Mouse (Mus musculus) embryo, embryonic 11 days (tissue): ENCODE results near the gene Mkln1.
A peak's percentile ranks its signal among the peaks of the same experiment; 100 is the strongest.

Experiments
- DNase-seq: peaks from one replicate; pipeline ENCODE4 v3.0.0-alpha.2; 2015

Mkln1 gene

GRCm38 (mm10) chr6:31518338-31518698 lies 119.8 kb downstream of the Mkln1 start:
- DNase-seq = no peak

GRCm38 (mm10) chr6:31519001-31519471 lies 120.5 kb downstream of the Mkln1 start:
- peak; percentile 53 for DNase-seq

GRCm38 (mm10) chr6:31520486-31521215 lies 122.1 kb downstream of the Mkln1 start:
- no peak for DNase-seq

- no peak for DNase-seq
Measured at GRCm38 (mm10) chr6:31521491-31522355, 123.2 kb downstream of the Mkln1 start.

- no peak for DNase-seq
Measured at GRCm38 (mm10) chr6:31522478-31522877, 123.9 kb downstream of the Mkln1 start.

- no peak for DNase-seq
Measured at GRCm38 (mm10) chr6:31523039-31523438, 124.5 kb downstream of the Mkln1 start.

- DNase-seq = no peak
Measured at GRCm38 (mm10) chr6:31523657-31524056, 125.1 kb downstream of the Mkln1 start.

- no peak for DNase-seq
Measured at GRCm38 (mm10) chr6:31524121-31524520, 125.6 kb downstream of the Mkln1 start.

- no peak for DNase-seq
Measured at GRCm38 (mm10) chr6:31524647-31525046, 126.1 kb downstream of the Mkln1 start.

GRCm38 (mm10) chr6:31525231-31525900 lies 126.8 kb downstream of the Mkln1 start:
- peak; percentile 80 for DNase-seq

- no peak for DNase-seq
Measured at GRCm38 (mm10) chr6:31526929-31527328, 128.4 kb downstream of the Mkln1 start.

- DNase-seq = peak; percentile 61
Measured at GRCm38 (mm10) chr6:31527897-31528296, 129.4 kb downstream of the Mkln1 start.

GRCm38 (mm10) chr6:31528339-31528738 lies 129.8 kb downstream of the Mkln1 start:
- no peak for DNase-seq

- DNase-seq = no peak
Measured at GRCm38 (mm10) chr6:31531880-31532279, 133.3 kb downstream of the Mkln1 start.

GRCm38 (mm10) chr6:31534705-31535104 lies 136.2 kb downstream of the Mkln1 start:
- DNase-seq = no peak

- no peak for DNase-seq
Measured at GRCm38 (mm10) chr6:31537193-31537592, 138.7 kb downstream of the Mkln1 start.

GRCm38 (mm10) chr6:31538112-31538511 lies 139.6 kb downstream of the Mkln1 start:
- no peak for DNase-seq

GRCm38 (mm10) chr6:31540018-31540417 lies 141.5 kb downstream of the Mkln1 start:
- no peak for DNase-seq

- no peak for DNase-seq
Measured at GRCm38 (mm10) chr6:31544318-31544717, 145.8 kb downstream of the Mkln1 start.

GRCm38 (mm10) chr6:31549361-31550051 lies 151.0 kb downstream of the Mkln1 start:
- no peak for DNase-seq

- peak; percentile 15 for DNase-seq
Measured at GRCm38 (mm10) chr6:31550876-31551532, 152.5 kb downstream of the Mkln1 start.

- no peak for DNase-seq
Measured at GRCm38 (mm10) chr6:31556460-31557100, 158.0 kb downstream of the Mkln1 start.
